Mouse (Mus musculus): ENCODE measurements around the gene Loxl4.

Loxl4 gene

GRCm38 (mm10) chr19:42562981-42563380, 49.6 kb downstream of the Loxl4 start:
- DNase-seq, result no peak

- DNase-seq, result no peak
Measured at GRCm38 (mm10) chr19:42561991-42562390, 50.6 kb downstream of the Loxl4 start.

GRCm38 (mm10) chr19:42558701-42559100, 53.9 kb downstream of the Loxl4 start:
- DNase-seq, result no peak

Data from retina, postnatal 1 day (tissue).